Mouse (Mus musculus) cerebellum, adult 9-10 months (tissue): ENCODE measurements at regions not wholly inside any gene's neighbourhood (a gene's known extent, or its start where the extent isn't known, plus 50 kb on each side); places are given as distances from the start of the nearest gene placed in this dataset.
A peak's percentile ranks its signal among the peaks of the same experiment; 100 is the strongest.

ENCODE experiments used
- DNase-seq: peaks from one replicate; pipeline ENCODE4 v3.0.0; 2022

- DNase-seq, result no peak
Observed at GRCm38 (mm10) chr13:97651761-97652160, 108.7 kb downstream of the Gm10260 start.

GRCm38 (mm10) chr13:97651176-97651575 is 109.3 kb downstream of the Gm10260 start:
- DNase-seq, result no peak

DNA sequence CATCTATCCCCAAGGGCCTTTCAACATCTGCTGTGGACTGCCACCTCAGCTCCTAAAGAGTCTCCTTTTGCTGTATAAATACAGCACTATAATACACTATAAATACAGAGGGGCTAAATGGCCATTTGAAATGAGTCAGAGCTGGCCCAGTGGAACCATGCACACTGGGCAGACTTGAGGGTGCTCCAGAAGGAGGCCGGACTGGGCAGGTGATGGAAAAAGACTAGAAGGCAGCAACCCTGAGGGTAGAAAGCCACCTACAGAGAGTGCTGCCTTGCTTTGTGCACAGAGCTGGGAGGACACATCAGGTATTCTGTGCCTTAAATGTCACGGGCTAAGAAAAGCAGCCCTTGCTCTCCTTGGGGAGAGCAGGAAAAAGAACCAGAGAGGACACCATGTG is 110.2 kb downstream of the Gm10260 start:
- no peak for DNase-seq

GRCm38 (mm10) chr13:97647486-97647885 is 112.9 kb downstream of the Gm10260 start:
- no peak for DNase-seq

- DNase-seq, result no peak
Observed at GRCm38 (mm10) chr13:97646021-97646385, 114.4 kb downstream of the Gm10260 start.

- DNase-seq, result no peak
Observed at GRCm38 (mm10) chr13:97645107-97646020, 115.1 kb downstream of the Gm10260 start.

DNA sequence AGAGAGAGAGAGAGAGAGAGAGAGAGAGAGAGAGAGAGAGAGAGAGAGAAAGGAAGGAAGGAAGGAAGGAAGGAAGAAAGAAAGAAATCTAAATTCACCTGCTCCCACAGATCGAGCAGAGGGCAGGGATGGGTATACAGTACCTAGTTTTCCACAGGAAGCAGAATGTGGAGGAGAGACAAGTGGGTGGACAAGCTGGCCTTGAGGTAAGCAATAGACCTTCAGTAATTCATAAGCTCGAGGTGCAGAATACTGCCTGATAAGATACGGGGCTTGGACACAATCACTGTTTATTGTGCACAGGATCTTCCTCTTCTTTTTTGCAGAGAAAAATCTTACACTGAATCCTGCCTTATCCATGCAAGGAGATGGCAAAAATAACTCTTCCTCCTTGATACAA is 120.2 kb downstream of the Gm10260 start:
- DNase-seq, result no peak

- DNase-seq, result no peak
Observed at GRCm38 (mm10) chr13:97639656-97640055, 120.8 kb downstream of the Gm10260 start.

DNA sequence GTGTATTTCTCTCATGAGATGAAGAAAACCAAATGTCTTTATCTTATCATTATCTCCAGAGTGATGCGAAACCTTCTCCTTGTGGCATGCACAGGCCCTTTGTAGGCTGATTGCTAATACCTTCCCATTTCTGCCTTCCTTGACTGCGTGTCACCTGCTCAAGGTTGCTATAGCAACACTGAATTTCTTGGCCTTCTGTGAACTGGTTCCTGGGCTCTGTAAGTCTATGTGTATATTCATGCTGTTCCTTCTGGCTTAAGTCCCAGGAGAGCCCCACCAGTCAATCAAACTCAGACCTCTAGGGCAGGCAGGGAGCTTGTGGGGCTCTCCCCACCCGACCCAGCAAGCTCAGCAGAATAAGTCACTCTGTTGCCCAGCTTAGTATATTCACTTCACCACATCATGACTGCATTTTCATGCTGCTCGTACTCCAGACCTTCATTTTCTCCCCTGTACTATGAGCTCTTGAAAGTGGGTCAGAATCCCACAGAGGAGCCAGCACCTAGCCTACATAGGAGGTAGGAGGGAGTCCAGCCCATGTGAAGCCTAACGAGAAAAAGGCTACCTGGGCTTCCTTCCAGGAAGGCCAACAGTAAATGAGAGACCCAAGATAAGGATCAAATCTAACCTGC is 121.9 kb downstream of the Gm10260 start:
- peak; percentile 17 for DNase-seq

GRCm38 (mm10) chr13:97637506-97637905 is 122.9 kb downstream of the Gm10260 start:
- no peak for DNase-seq

- no peak for DNase-seq
Observed at GRCm38 (mm10) chr13:97634041-97634788, 126.2 kb downstream of the Gm10260 start.

GRCm38 (mm10) chr13:97633551-97633950 is 126.9 kb downstream of the Gm10260 start:
- no peak for DNase-seq

GRCm38 (mm10) chr13:97631872-97632402 is 128.5 kb downstream of the Gm10260 start:
- no peak for DNase-seq

DNA sequence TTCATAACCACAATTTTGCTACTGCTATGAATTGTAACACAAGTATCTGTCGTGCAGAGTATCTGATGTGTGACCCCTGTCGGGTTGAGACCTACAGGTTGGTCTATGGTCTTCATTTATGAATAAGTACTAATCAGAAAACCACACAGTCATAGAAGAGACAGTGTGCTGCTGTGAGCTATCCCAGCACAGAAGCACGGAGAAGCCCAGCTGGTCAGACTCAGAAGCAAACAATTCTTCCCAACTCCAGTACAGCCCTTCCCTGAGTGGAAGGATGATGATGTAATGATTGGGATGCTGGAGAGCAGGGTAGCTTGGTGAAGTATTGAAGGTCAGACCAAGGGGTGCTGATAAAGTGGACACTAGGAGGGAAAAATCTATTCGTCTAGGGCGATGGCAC is 129.5 kb downstream of the Gm10260 start:
- DNase-seq, result no peak

- DNase-seq, result no peak
Observed at GRCm38 (mm10) chr13:97628608-97629007, 131.8 kb downstream of the Gm10260 start.

DNA sequence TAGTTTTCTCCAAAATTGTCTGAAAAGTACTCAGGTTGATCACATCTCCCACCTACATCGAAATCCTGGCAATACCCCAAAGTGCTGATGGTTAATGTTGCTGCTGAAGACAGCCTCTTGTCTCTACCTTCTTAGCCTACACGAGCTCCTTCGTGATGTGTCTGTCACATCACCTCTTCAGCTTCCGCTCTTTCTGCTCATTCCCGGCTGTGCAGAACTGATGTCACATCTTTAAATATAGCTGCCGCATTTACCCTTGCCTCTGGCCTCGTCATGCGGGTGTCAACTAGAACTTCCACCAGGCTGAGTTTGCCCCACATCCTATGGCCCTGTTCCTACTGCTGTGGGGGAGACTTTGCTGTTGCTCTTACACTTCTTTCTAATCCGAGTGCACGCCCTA is 133.2 kb downstream of the Gm10260 start:
- DNase-seq, result no peak

- no peak for DNase-seq
Observed at GRCm38 (mm10) chr13:97626786-97627185, 133.6 kb downstream of the Gm10260 start.

DNA sequence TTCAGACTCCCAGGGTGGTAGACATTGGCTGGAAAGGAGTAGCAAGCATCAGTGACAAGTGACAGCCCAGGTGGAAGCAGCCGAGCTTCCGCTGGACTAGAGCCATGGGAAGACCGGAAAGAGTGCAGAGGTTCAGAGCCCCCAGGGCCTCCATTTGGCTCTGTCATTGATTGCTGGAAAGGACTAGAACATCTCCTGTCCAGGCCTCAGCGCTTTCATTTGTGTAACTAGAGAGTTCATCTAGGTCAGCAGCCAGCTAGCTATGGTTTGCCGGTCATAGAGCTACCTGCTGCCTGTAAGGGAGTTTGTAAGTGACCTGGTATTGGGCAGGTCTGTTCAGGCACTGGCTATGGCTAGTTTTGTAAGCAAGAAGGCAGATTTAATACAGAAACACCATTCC is 134.3 kb downstream of the Gm10260 start:
- no peak for DNase-seq

GRCm38 (mm10) chr13:97625391-97625790 is 135.0 kb downstream of the Gm10260 start:
- DNase-seq, result no peak

DNA sequence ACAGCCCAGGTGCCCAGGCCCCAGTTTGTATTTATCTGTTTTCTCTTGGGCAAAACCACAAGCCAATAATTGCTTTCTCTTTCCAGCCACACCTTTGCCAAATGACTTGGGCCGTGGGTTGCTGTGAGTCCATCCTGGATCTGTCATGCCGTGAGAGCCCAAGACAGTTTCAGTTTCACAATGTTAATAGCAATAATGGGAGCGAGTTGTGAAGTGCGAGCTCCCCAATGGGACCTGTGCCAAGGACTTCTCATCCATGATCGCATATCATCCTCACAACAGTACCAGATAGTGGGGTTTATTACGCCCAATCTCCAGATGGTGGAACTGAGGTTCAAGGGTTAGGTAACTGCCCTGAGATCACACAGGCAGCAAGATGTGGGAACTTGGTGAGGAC is 142.2 kb downstream of the Gm10260 start:
- no peak for DNase-seq

DNA sequence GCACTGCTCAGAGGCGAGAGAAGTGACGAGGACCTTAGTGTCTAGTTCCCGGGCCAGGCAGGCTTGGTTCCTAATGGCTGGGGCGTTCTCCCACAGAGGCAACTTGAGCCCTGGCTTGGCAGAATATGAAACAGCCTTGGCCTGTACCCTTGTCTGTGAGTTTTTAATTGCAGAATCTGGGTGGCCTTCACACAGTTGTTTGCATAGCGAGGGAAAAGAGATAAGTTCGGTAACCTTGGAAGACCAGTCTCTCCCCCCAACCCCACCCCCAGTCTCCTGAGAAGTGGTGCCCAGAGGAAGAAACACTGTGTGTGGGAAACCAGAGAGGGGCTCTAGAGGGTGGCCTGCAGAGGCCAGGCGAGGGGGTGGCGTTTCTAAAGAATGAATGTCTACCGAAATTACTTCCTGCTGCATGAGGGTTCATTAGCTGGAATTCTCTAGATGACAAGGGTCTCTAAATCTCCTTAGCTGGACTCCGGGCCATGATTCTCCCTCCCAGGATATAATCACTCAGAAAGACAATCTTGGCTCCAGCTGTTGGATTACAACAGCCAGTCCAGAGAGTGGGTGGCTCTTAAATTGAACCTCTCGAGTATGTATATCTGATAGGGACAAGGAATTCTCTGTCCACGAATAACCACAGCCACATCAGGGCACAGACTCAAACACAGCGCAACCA is 142.8 kb downstream of the Gm10260 start:
- DNase-seq, result no peak

DNA sequence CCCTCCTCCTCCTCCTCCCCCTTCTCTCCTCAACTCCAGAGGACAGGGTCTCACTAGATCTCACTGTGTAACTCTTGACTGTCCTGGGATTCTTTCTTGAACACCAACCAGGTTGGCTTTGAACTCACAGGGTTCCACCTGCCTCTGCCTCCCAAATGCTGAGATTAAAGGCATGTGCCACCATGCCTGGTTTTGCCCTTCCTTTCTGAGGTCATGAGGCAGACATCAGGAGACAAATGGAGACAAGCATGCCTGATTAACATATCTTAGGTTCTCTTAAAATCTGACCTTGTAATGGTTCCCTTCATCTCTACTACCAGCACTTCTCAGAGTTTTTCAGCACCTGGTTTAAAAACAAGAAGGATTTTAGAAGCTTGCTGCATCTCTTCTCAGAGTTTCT is 143.5 kb downstream of the Gm10260 start:
- DNase-seq, result no peak

- peak; percentile 15 for DNase-seq
Observed at GRCm38 (mm10) chr13:97607221-97607723, 153.2 kb downstream of the Gm10260 start.
